Mouse (Mus musculus) liver, embryonic 14.5 days (tissue): ENCODE data around the gene Opcml. TPM values are rescaled to one million over a fixed set of nuclear protein-coding genes. Genes with fewer than 3 reads are reported as not detected.

Experiments
- ATAC-seq: fragments of 200-750 bp; cut with Nextera tagmentation; 2 replicates; pipeline ENCODE4 v1.8.0; 2017; ENCODE audit warnings: moderate number of reproducible peaks, mild to moderate bottlenecking, moderate library complexity; ENCODE audit not compliant: insufficient read depth
- DNase-seq, 3 experiments: peaks; one replicate each; pipeline ENCODE4 v3.0.0-alpha.2; 2012 to 2013; ENCODE audit warnings: low read depth in 3 of 3, low spot score in 3 of 3
- H3K27ac ChIP-seq: fragments of 300-500 bp; sonication (generic); 2 replicates; pipeline ENCODE4 v1.5.1; 2014; ENCODE audit warnings: moderate library complexity, mild to moderate bottlenecking, control low read depth, inconsistent platforms
- H3K27me3 ChIP-seq: fragments of 300-500 bp; sonication (generic); 2 replicates; pipeline ENCODE4 v1.6.1; 2014; ENCODE audit warnings: mild to moderate bottlenecking, low read length, moderate library complexity; ENCODE audit not compliant: control insufficient read depth, insufficient read depth
- H3K36me3 ChIP-seq: fragments of 300-500 bp; sonication (generic); replicated peaks from 2 replicates; pipeline ENCODE4 v1.6.1; 2014; ENCODE audit warnings: low read depth; ENCODE audit not compliant: control insufficient read depth, insufficient read depth
- H3K4me1 ChIP-seq, 2 experiments: fragments of 200-500 bp in 1 of 2; fragments of 300-500 bp in 1 of 2; sonication (generic) in 1 of 2; replicated peaks; 2 replicates each; pipeline ENCODE4 v1.6.1; 2012 to 2014; ENCODE audit warnings: antibody characterized with exemption in 1 of 2, inconsistent platforms in 1 of 2, low read length in 1 of 2; ENCODE audit not compliant: control insufficient read depth in 2 of 2, insufficient read depth in 2 of 2
- H3K4me2 ChIP-seq: fragments of 300-500 bp; sonication (generic); 2 replicates; pipeline ENCODE4 v1.6.1; 2014; ENCODE audit warnings: low read depth, mild to moderate bottlenecking, control low read depth, moderate library complexity
- H3K4me3 ChIP-seq, 2 experiments: fragments of 200-500 bp in 1 of 2; fragments of 300-500 bp in 1 of 2; sonication (generic) in 1 of 2; 2 replicates each; pipeline ENCODE4 v1.5.1; 2012 to 2014; ENCODE audit warnings: low read depth in 2 of 2, low read length in 2 of 2, mild to moderate bottlenecking in 2 of 2, control low read depth in 1 of 2, inconsistent platforms in 1 of 2, moderate library complexity in 1 of 2; ENCODE audit not compliant: insufficient read depth in 1 of 2
- H3K9ac ChIP-seq: fragments of 300-500 bp; sonication (generic); replicated peaks from 2 replicates; pipeline ENCODE4 v1.6.1; 2014; ENCODE audit warnings: mild to moderate bottlenecking, control low read depth, moderate library complexity
- H3K9me3 ChIP-seq: fragments of 300-500 bp; sonication (generic); 2 replicates; pipeline ENCODE4 v1.6.1; 2016; ENCODE audit warnings: low read length, mixed read lengths; ENCODE audit not compliant: control insufficient read depth
- CTCF ChIP-seq: IDR thresholded peaks from 2 replicates; pipeline ENCODE4 v1.5.1; 2016; ENCODE audit warnings: antibody characterized with exemption, low read depth, control low read depth
- EP300 ChIP-seq: IDR thresholded peaks from 2 replicates; pipeline ENCODE4 v1.6.1; 2016; ENCODE audit warnings: antibody characterized with exemption, low read depth
- WGBS: fragments of 180-500 bp; shearing (Covaris S2); extraction: QIAGEN DNeasy Blood & Tissue Kit; methylation state at CpG from one replicate; pipeline ENCODE4 v1.1.7; 2014; ENCODE audit not compliant: insufficient replicate concordance; 5-methylcytosine and 5-hydroxymethylcytosine counted together
- polyA plus RNA-seq, 2 experiments: library from polyadenylated mRNA; depleted of rRNA in 1 of 2; stranded (reverse) in 1 of 2; unstranded in 1 of 2; fragments of >200 nt; fragmentation: Nextera tagmentation in 1 of 2; extraction: Ambion mirVana in 1 of 2; gene quantifications; 2 replicates each; pipeline versions ENCODE4 v1.2.1 to v1.2.3; 2012 to 2014

Gene Opcml
- polyA plus RNA-seq, 2 experiments: 0.03 TPM; not detected in 1

DNA sequence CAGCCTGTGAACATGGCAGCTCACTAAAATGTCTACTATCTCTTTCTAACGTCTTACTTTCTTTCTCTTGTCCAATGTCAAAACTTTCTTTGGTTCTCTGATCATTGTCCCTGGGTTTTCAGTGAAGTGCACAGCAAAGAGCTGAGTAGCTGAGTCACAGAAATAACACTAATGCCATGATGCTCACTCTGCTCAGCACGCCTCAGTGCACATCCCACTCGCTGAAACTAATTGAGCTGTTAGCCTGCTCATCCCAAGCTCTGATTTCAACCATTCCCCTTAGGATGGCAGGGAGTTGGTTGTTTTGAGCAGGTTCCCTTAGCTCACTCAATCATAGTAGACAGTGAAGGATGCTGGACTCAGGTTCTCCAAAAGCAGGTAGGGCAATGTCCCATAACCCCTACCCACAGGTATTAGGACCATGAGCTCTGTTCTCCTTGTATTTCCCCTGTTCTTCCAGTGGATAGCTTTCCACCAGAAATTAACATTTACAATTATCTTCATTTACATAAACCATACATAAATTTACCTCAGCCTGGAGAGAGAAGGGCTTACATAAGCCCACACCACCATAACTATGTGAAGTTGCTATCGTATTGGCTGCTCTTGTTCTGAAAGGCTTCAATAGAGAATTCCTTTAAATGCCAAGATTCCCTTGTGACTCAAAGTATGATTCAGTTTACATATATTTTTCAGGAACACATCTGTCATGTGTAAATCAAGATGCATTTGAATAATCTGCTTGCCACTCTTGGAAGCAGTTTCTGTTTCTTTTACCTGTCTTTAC is 655.9 kb downstream of the Opcml start:
- TF ChIP-seq CTCF (no peak), EP300 (no peak)
- ATAC-seq: no peak
- no peaks in the 10 kb centered on the region for H3K27me3 ChIP-seq
- H3K36me3 ChIP-seq: no peaks in the 10 kb centered on the region
- WGBS: 66% methylated on average over 4 of the region's 4 CpGs
- no peak overlapping the region for H3K4me3 ChIP-seq
- no peak overlapping the region for H3K9ac ChIP-seq
- H3K4me2 ChIP-seq: no peak overlapping the region
- no peaks in the 10 kb centered on the region for H3K9me3 ChIP-seq
- H3K4me1 ChIP-seq: no peaks in the 10 kb centered on the region
- no peak for DNase-seq
- no peak overlapping the region for H3K27ac ChIP-seq

DNA sequence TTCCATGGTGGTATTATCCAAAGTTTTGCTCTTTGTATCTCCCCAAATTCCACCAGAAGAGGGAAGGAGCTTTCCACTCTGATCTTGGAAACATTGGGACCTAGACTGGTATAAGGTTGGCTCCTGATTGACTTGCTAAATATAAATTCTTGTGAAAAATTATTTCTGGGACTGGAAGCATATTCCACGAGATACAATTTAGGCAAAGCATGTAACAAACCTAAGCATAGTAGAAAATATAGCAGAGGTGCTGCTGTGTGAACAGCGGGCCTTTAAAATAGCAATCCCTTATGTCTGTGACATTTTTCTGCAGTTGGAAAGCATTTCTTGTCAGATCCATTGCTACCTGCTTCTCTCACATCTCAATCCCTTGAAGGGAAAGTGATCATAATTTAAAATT is 661.9 kb downstream of the Opcml start:
- H3K4me2 ChIP-seq: no peak overlapping the region
- H3K27me3 ChIP-seq: no peaks in the 10 kb centered on the region
- ATAC-seq: no peak
- H3K27ac ChIP-seq: no peak overlapping the region
- H3K9me3 ChIP-seq: no peaks in the 10 kb centered on the region
- no peak overlapping the region for H3K4me3 ChIP-seq
- H3K36me3 ChIP-seq: no peaks in the 10 kb centered on the region
- no peaks in the 10 kb centered on the region for H3K4me1 ChIP-seq
- TF ChIP-seq CTCF: no peak
- no peak for TF ChIP-seq EP300
- no peak for DNase-seq
- no peak overlapping the region for H3K9ac ChIP-seq
- 39% methylated on average over 2 of the region's 2 CpGs for WGBS

- no peak overlapping the region for H3K4me2 ChIP-seq
- no peak overlapping the region for H3K9ac ChIP-seq
- H3K36me3 ChIP-seq: no peaks in the 10 kb centered on the region
- no peak overlapping the region for H3K27ac ChIP-seq
- DNase-seq (no peak), ATAC-seq (no peak)
- no peaks in the 10 kb centered on the region for H3K4me1 ChIP-seq
- WGBS: 28% methylated on average over 2 of the region's 2 CpGs
- H3K27me3 ChIP-seq: no peaks in the 10 kb centered on the region
- TF ChIP-seq EP300 (no peak), CTCF (no peak)
- H3K9me3 ChIP-seq: no peaks in the 10 kb centered on the region
- no peak overlapping the region for H3K4me3 ChIP-seq
These were observed 662.5 kb downstream of the Opcml start for GRCm38 (mm10) chr9:28453062-28453461.

DNA sequence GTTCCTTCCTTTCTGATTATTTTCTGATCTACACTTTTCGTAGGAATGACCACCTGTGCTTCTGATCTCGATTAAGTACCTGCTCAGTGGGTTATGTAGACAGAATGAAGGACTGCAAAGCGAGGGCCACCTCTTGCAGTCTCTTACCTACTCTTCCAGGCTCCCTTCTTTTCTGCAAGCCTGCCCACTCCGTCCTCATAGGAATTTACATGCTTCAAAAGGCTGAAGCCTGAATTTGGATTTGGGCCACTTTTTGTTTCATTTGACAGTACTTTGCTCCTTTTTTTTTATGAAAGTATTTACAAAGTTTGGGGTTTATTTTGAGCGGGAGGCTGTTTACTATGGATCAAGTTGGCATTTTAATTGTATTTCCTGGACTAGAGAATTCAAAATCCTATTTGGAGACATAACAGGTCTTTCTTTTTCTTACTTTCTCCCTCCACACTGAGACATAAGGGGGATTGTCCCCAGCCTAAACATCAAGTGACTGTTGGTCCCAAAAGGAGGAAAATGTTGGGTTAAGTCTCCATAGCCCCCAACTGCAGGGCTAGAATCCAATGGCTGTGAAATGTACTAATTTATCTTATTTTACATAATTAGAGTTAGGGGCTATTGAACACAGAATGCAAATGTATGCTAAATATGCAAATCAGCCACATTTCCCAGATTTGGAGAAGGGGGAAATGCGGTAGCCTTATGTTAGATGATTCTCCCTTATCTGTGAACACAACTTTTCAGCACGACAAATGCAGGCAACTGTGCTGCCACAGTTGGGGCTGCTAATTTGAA is 667.6 kb downstream of the Opcml start:
- Histone ChIP-seq H3K27me3 (no peaks in the 10 kb centered on the region), H3K9me3 (no peaks in the 10 kb centered on the region), H3K4me2 (no peak overlapping the region), H3K4me1 (no peaks in the 10 kb centered on the region), H3K4me3 (no peak overlapping the region), H3K36me3 (no peaks in the 10 kb centered on the region), H3K27ac (no peak overlapping the region), H3K9ac (no peak overlapping the region)
- DNase-seq (no peak), ATAC-seq (no peak)
- TF ChIP-seq CTCF (no peak), EP300 (no peak)
- 42% methylated on average over 7 of the region's 7 CpGs for WGBS

- no peaks in the 10 kb centered on the region for H3K9me3 ChIP-seq
- no peak overlapping the region for H3K4me2 ChIP-seq
- H3K27me3 ChIP-seq: no peaks in the 10 kb centered on the region
- 20% methylated on average over 6 of the region's 6 CpGs for WGBS
- H3K27ac ChIP-seq: no peak overlapping the region
- TF ChIP-seq EP300 (no peak), CTCF (no peak)
- DNase-seq (no peak), ATAC-seq (no peak)
- no peak overlapping the region for H3K4me3 ChIP-seq
- no peaks in the 10 kb centered on the region for H3K36me3 ChIP-seq
- no peak overlapping the region for H3K9ac ChIP-seq
- H3K4me1 ChIP-seq: no peaks in the 10 kb centered on the region
These were observed 673.0 kb downstream of the Opcml start for GRCm38 (mm10) chr9:28463622-28464021.
